Mouse (Mus musculus) CH12.LX (cell line): ENCODE data around the gene Trim11. TPM values are rescaled to one million over a fixed set of nuclear protein-coding genes. Genes with fewer than 3 reads are reported as not detected.

ENCODE experiments used
- DNase-seq: peaks from one replicate; pipeline ENCODE4 v3.0.0-alpha.2; 2013; ENCODE audit errors: extremely low read depth
- H3K27ac ChIP-seq: 2 replicates; pipeline ENCODE4 v1.5.1; 2012; ENCODE audit warnings: low read depth, mild to moderate bottlenecking, control low read depth, moderate library complexity; ENCODE audit not compliant: insufficient read depth
- H3K27me3 ChIP-seq: replicated peaks from 2 replicates; pipeline ENCODE3; 2012; ENCODE audit warnings: inconsistent platforms
- H3K36me3 ChIP-seq, 2 experiments: replicated peaks in 1 of 2; 2 replicates each; pipeline versions ENCODE3 to v1.6.1; 2012; ENCODE audit warnings: inconsistent platforms in 1 of 2, low read length in 1 of 2, mild to moderate bottlenecking in 1 of 2, mixed read lengths in 1 of 2, moderate library complexity in 1 of 2; ENCODE audit not compliant: control insufficient read depth in 1 of 2, insufficient read depth in 1 of 2
- H3K4me1 ChIP-seq, 2 experiments: 2 replicates each; pipeline ENCODE4 v1.6.1; 2012; ENCODE audit warnings: inconsistent platforms in 1 of 2, moderate library complexity in 1 of 2; ENCODE audit not compliant: insufficient read depth in 2 of 2, control insufficient read depth in 1 of 2
- H3K4me2 ChIP-seq: 2 replicates; pipeline ENCODE4 v1.6.1; 2012; ENCODE audit warnings: low read depth, mild to moderate bottlenecking, control low read depth; ENCODE audit not compliant: poor library complexity, insufficient read depth, severe bottlenecking
- H3K4me3 ChIP-seq, 3 experiments: fragments of 150-350 bp in 1 of 3; sonication (generic) in 1 of 3; replicated peaks in 1 of 3; 2 replicates each; pipeline versions ENCODE3 to v1.5.1; 2011 to 2012; ENCODE audit warnings: low read depth in 2 of 3, low read length in 2 of 3, mild to moderate bottlenecking in 2 of 3, moderate library complexity in 2 of 3, control low read depth in 1 of 3, improper control_type of control experiment in 1 of 3, inconsistent platforms in 1 of 3, mixed read lengths in 1 of 3; ENCODE audit not compliant: poor library complexity in 1 of 3
- H3K79me2 ChIP-seq: replicated peaks from 2 replicates; pipeline ENCODE4 v1.6.1; 2012; ENCODE audit warnings: mild to moderate bottlenecking, moderate library complexity; ENCODE audit not compliant: control insufficient read depth, poor library complexity, insufficient read depth, severe bottlenecking; ENCODE audit errors: extremely low read depth
- H3K9ac ChIP-seq: 2 replicates; pipeline ENCODE4 v1.6.1; 2012; ENCODE audit warnings: low read depth, mild to moderate bottlenecking, control low read depth, moderate library complexity; ENCODE audit not compliant: insufficient read depth
- H3K9me3 ChIP-seq: replicated peaks from 2 replicates; pipeline ENCODE3; 2012; ENCODE audit warnings: low read length, inconsistent platforms, mixed read lengths
- BHLHE40 ChIP-seq: IDR thresholded peaks from 2 replicates; pipeline ENCODE4 v1.6.1; 2011; ENCODE audit warnings: mild to moderate bottlenecking, low read depth, low read length, improper control_type of control experiment
- CHD1 ChIP-seq: IDR thresholded peaks from 2 replicates; pipeline ENCODE4 v1.6.1; 2012; ENCODE audit warnings: low read depth, low read length, improper control_type of control experiment, inconsistent platforms
- CHD2 ChIP-seq: IDR thresholded peaks from 2 replicates; pipeline ENCODE4 v1.6.1; 2011; ENCODE audit warnings: low read length, improper control_type of control experiment
- CTCF ChIP-seq, 2 experiments: IDR thresholded peaks in 1 of 2; conservative IDR thresholded peaks in 1 of 2; 2 replicates each; pipeline ENCODE4 v1.5.1; 2011 to 2012; ENCODE audit warnings: low read depth in 2 of 2, low read length in 2 of 2, improper control_type of control experiment in 1 of 2, inconsistent platforms in 1 of 2, mild to moderate bottlenecking in 1 of 2, moderate library complexity in 1 of 2
- E2F4 ChIP-seq: IDR thresholded peaks from 2 replicates; pipeline ENCODE4 v1.6.1; 2011; ENCODE audit warnings: low read depth, low read length, improper control_type of control experiment; ENCODE audit not compliant: insufficient replicate concordance
- ELF1 ChIP-seq: IDR thresholded peaks from 2 replicates; pipeline ENCODE4 v1.6.1; 2014; ENCODE audit warnings: low read depth, mild to moderate bottlenecking, inconsistent platforms, low read length, improper control_type of control experiment
- EP300 ChIP-seq: IDR thresholded peaks from 2 replicates; pipeline ENCODE4 v1.6.1; 2011; ENCODE audit warnings: low read length, improper control_type of control experiment
- ETS1 ChIP-seq: conservative IDR thresholded peaks from 2 replicates; pipeline ENCODE4 v1.6.1; 2012; ENCODE audit warnings: low read depth, mild to moderate bottlenecking, inconsistent platforms, low read length, improper control_type of control experiment, moderate library complexity
- GABPA ChIP-seq: IDR thresholded peaks from 2 replicates; pipeline ENCODE4 v1.6.1; 2012; ENCODE audit warnings: low read depth, low read length, improper control_type of control experiment, inconsistent platforms; ENCODE audit not compliant: insufficient replicate concordance
- HCFC1 ChIP-seq: IDR thresholded peaks from 2 replicates; pipeline ENCODE4 v1.6.1; 2012; ENCODE audit warnings: low read depth, mild to moderate bottlenecking, inconsistent platforms, low read length, improper control_type of control experiment
- IRF4 ChIP-seq: IDR thresholded peaks from 2 replicates; pipeline ENCODE4 v1.6.1; 2014; ENCODE audit warnings: low read depth, mild to moderate bottlenecking, inconsistent platforms, low read length, improper control_type of control experiment
- JUN ChIP-seq: IDR thresholded peaks from 2 replicates; pipeline ENCODE4 v1.6.1; 2011; ENCODE audit warnings: low read depth, mild to moderate bottlenecking, low read length, improper control_type of control experiment, moderate library complexity; ENCODE audit not compliant: insufficient read depth
- JUND ChIP-seq: conservative IDR thresholded peaks from 2 replicates; pipeline ENCODE4 v1.6.1; 2011; ENCODE audit warnings: low read depth, low read length, improper control_type of control experiment
- KAT2A ChIP-seq: IDR thresholded peaks from 2 replicates; pipeline ENCODE4 v1.6.1; 2012; ENCODE audit warnings: low read length, improper control_type of control experiment, inconsistent platforms; ENCODE audit not compliant: insufficient replicate concordance
- MAFK ChIP-seq: IDR thresholded peaks from 2 replicates; pipeline ENCODE4 v1.6.1; 2011; ENCODE audit warnings: low read length, improper control_type of control experiment; ENCODE audit not compliant: insufficient replicate concordance
- MAX ChIP-seq: IDR thresholded peaks from 2 replicates; pipeline ENCODE4 v1.6.1; 2011; ENCODE audit warnings: low read length, improper control_type of control experiment
- MAZ ChIP-seq: IDR thresholded peaks from 2 replicates; pipeline ENCODE4 v1.6.1; 2012; ENCODE audit warnings: low read depth, mild to moderate bottlenecking, inconsistent platforms, low read length, improper control_type of control experiment, moderate library complexity
- MEF2A ChIP-seq: IDR thresholded peaks from 2 replicates; pipeline ENCODE4 v1.6.1; 2014; ENCODE audit warnings: low read depth, mild to moderate bottlenecking, inconsistent platforms, low read length, improper control_type of control experiment, borderline replicate concordance
- MXI1 ChIP-seq: IDR thresholded peaks from 2 replicates; pipeline ENCODE4 v1.6.1; 2011; ENCODE audit warnings: mild to moderate bottlenecking, low read depth, low read length, improper control_type of control experiment
- MYC ChIP-seq: IDR thresholded peaks from 2 replicates; pipeline ENCODE4 v1.6.1; 2011; ENCODE audit warnings: low read depth, mild to moderate bottlenecking, improper control_type of control experiment, low read length
- NELFE ChIP-seq: IDR thresholded peaks from 2 replicates; pipeline ENCODE4 v1.6.1; 2011; ENCODE audit warnings: low read depth, low read length, improper control_type of control experiment
- NRF1 ChIP-seq: IDR thresholded peaks from 2 replicates; pipeline ENCODE4 v1.6.1; 2014; ENCODE audit warnings: low read depth, mild to moderate bottlenecking, inconsistent platforms, low read length, improper control_type of control experiment, moderate library complexity
- PAX5 ChIP-seq: IDR thresholded peaks from 2 replicates; pipeline ENCODE4 v1.6.1; 2012; ENCODE audit warnings: low read length, inconsistent platforms, mixed read lengths
- POLR2A ChIP-seq: IDR thresholded peaks from 2 replicates; pipeline ENCODE4 v1.6.1; 2011; ENCODE audit warnings: low read depth, mild to moderate bottlenecking, improper control_type of control experiment, low read length
- POLR2AphosphoS2 ChIP-seq: IDR thresholded peaks from 2 replicates; pipeline ENCODE4 v1.6.1; 2011; ENCODE audit warnings: low read depth, low read length, improper control_type of control experiment
- RAD21 ChIP-seq: IDR thresholded peaks from 2 replicates; pipeline ENCODE4 v1.6.1; 2011; ENCODE audit warnings: low read depth, mild to moderate bottlenecking, low read length, improper control_type of control experiment, moderate library complexity
- RCOR1 ChIP-seq: conservative IDR thresholded peaks from 2 replicates; pipeline ENCODE4 v1.6.1; 2012; ENCODE audit warnings: low read depth, mild to moderate bottlenecking, inconsistent platforms, low read length, improper control_type of control experiment
- SIN3A ChIP-seq: IDR thresholded peaks from 2 replicates; pipeline ENCODE4 v1.6.1; 2012; ENCODE audit warnings: low read length, improper control_type of control experiment, inconsistent platforms
- SMC3 ChIP-seq: IDR thresholded peaks from 2 replicates; pipeline ENCODE4 v1.6.1; 2011; ENCODE audit warnings: low read depth, low read length, improper control_type of control experiment
- TBP ChIP-seq: conservative IDR thresholded peaks from 2 replicates; pipeline ENCODE4 v1.6.1; 2011; ENCODE audit warnings: low read depth, low read length, improper control_type of control experiment
- TCF12 ChIP-seq: IDR thresholded peaks from 2 replicates; pipeline ENCODE4 v1.6.1; 2014; ENCODE audit warnings: low read depth, mild to moderate bottlenecking, inconsistent platforms, low read length, improper control_type of control experiment
- UBTF ChIP-seq: IDR thresholded peaks from 2 replicates; pipeline ENCODE4 v1.6.1; 2012; ENCODE audit warnings: low read depth, mild to moderate bottlenecking, inconsistent platforms, low read length, improper control_type of control experiment, moderate library complexity
- USF1 ChIP-seq: IDR thresholded peaks from 2 replicates; pipeline ENCODE4 v1.6.1; 2014; ENCODE audit warnings: low read depth, mild to moderate bottlenecking, inconsistent platforms, low read length, improper control_type of control experiment
- USF2 ChIP-seq: conservative IDR thresholded peaks from 2 replicates; pipeline ENCODE4 v1.6.1; 2011; ENCODE audit warnings: low read depth, low read length, improper control_type of control experiment
- ZC3H11A ChIP-seq: IDR thresholded peaks from 2 replicates; pipeline ENCODE4 v1.6.1; 2012; ENCODE audit warnings: low read depth, mild to moderate bottlenecking, inconsistent platforms, low read length, improper control_type of control experiment
- ZKSCAN1 ChIP-seq: IDR thresholded peaks from 2 replicates; pipeline ENCODE4 v1.6.1; 2012; ENCODE audit warnings: low read depth, inconsistent platforms, low read length, improper control_type of control experiment, borderline replicate concordance
- ZMIZ1 ChIP-seq: IDR thresholded peaks from 2 replicates; pipeline ENCODE4 v1.6.1; 2012; ENCODE audit warnings: low read depth, mild to moderate bottlenecking, inconsistent platforms, low read length, improper control_type of control experiment
- ZNF384 ChIP-seq: IDR thresholded peaks from 2 replicates; pipeline ENCODE4 v1.6.1; 2012; ENCODE audit warnings: low read depth, low read length, improper control_type of control experiment, inconsistent platforms
- dilution Hi-C: fragments of 300-500 bp; cut with MboI; formaldehyde crosslinking; loops from 2 replicates; pipeline ENCODE4 v1.14.3; 2020; ENCODE audit warnings: low sequenced_read_pairs; ENCODE audit not compliant: extremely low pct_unique_long_range_greater_than_20kb, extremely low pct_ligation_motif_present
- in situ Hi-C: fragments of 300-500 bp; cut with MboI; formaldehyde crosslinking; loops from 3 replicates; pipeline ENCODE4 v1.14.3; 2019; ENCODE audit warnings: low sequenced_read_pairs, low pct_ligation_motif_present, low pct_unique_long_range_greater_than_20kb, mixed read lengths
- polyA plus RNA-seq: library from polyadenylated mRNA; unstranded; fragments of >175 nt; gene quantifications from 2 replicates; pipeline ENCODE4 v1.2.1, GENCODE M21; 2012; ENCODE audit warnings: low read depth; ENCODE audit not compliant: insufficient read length
- total RNA-seq, 2 experiments: library from RNA; depleted of rRNA; stranded (reverse); fragments of 300-350 nt in 1 of 2; fragments of >200 nt in 1 of 2; gene quantifications; 2 replicates each; pipeline ENCODE4 v1.2.3; 2012 to 2014

Trim11 gene
- total and polyA plus RNA-seq, 3 experiments = 21.8 to 33.2 (median 23.2) TPM

DNA sequence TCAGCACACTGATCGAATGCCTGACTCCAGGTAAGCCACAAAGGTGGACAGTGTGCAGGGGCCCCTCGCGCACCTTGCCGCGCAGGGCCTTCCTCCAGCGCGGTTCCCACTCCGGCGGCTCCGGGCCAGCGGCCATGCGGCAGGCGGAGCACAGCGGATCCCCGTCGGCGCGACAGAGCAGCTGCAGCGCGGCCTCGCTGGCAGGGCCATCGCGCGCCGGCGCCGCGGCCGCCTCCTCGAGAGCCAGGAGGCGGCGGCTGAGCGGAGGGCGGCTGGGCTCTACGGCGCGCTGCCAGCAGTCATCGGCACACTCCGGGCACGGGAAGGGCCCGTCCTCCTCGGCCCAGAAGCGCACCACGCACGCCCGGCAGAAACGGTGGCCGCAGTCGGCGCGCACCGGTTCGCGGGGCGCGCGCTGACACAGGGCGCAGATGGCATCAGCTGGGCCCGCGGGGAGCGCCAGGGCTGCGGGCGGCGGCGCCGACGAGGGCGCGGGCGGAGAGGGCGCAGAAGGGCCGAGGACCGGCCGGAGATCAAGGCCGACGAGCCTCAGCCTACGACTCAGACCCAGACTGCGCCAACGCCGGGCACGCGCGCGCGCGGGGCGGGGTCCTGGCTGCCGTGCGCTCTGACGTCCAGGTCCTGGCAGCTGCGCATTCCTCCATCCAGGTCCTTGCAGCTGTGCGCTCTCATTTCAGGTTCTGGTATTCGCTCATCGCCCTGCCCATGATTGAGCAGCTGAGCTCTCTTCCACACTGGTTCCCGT, 39.4 kb upstream of the Trim11 start, which contains the start of gene Rnf187:
Gene Rnf187 (minus strand): TSS at position 595 of the 766 bp plus-strand sequence.
- H3K27ac ChIP-seq = peak within 1 kb of the TSS; percentile 29
- peak; percentile 75 for TF ChIP-seq SIN3A
- peak; percentile 81 for TF ChIP-seq NRF1
- TF ChIP-seq HCFC1 = peak; percentile 77
- no peak for TF ChIP-seq USF1
- no peak for TF ChIP-seq ETS1
- peak; percentile 82 for TF ChIP-seq TBP
- TF ChIP-seq GABPA = no peak
- TF ChIP-seq E2F4 = no peak
- TF ChIP-seq ZC3H11A = no peak
- TF ChIP-seq ZNF384 = no peak
- TF ChIP-seq KAT2A = 0 out of 2 replicates have a peak, but pooled peaks have one; percentile 54
- TF ChIP-seq JUND = no peak
- TF ChIP-seq SMC3 = no peak
- peak; percentile 95 for TF ChIP-seq ZMIZ1
- TF ChIP-seq ZKSCAN1 = no peak
- TF ChIP-seq NELFE = peak; percentile 92
- peak; percentile 91 for TF ChIP-seq TCF12
- TF ChIP-seq RAD21 = no peak
- TF ChIP-seq POLR2AphosphoS2 = no peak
- TF ChIP-seq EP300 = no peak
- no peak for TF ChIP-seq CHD2
- TF ChIP-seq MAFK = no peak
- 0 out of 2 replicates have a peak, but pooled peaks have one; percentile 40 for TF ChIP-seq ELF1
- 0 out of 2 replicates have a peak, but pooled peaks have one; percentile 19 for TF ChIP-seq MAZ
- TF ChIP-seq MYC = no peak
- TF ChIP-seq UBTF = peak; percentile 34; the same call in 1 of the 2 replicates
- TF ChIP-seq MAX = no peak
- TF ChIP-seq IRF4 = peak; percentile 48
- TF ChIP-seq MEF2A = peak; percentile 49; the same call in 1 of the 2 replicates
- TF ChIP-seq BHLHE40 = peak; percentile 60
- TF ChIP-seq RCOR1 = no peak
- no peak for TF ChIP-seq PAX5
- TF ChIP-seq POLR2A = peak; percentile 94
- TF ChIP-seq USF2 = no peak
- no peak for TF ChIP-seq CTCF (conservative IDR thresholded peaks at IDR 0.05 in 1 of 2, IDR thresholded peaks at IDR 0.05 in 1 of 2; ENCODE audit: low read depth in 2 of 2, low read length in 2 of 2)
- no peak for TF ChIP-seq JUN
- TF ChIP-seq MXI1 = peak; percentile 84
- TF ChIP-seq CHD1 = no peak
- in situ Hi-C loops = no loop called here
- peaks cover 9% of the 10 kb centered on the region for H3K79me2 ChIP-seq
- peaks cover 11 to 30% of the 10 kb centered on the region in 2 experiments for H3K4me1 ChIP-seq
- peak within 1 kb of the TSS; percentile 90 for H3K9ac ChIP-seq
- peaks cover 17% of the 10 kb centered on the region for H3K27me3 ChIP-seq
- H3K9me3 ChIP-seq = peaks cover 6% of the 10 kb centered on the region
- H3K4me2 ChIP-seq = peak within 1 kb of the TSS; percentile 61
- peaks cover 26 to 35% of the 10 kb centered on the region in 2 experiments for H3K36me3 ChIP-seq
- DNase-seq = peak; percentile 93
- peak within 1 kb of the TSS; percentile 85 to 96 (median 89) for H3K4me3 ChIP-seq
- dilution Hi-C loops = no loop called here
